Mouse (Mus musculus): ENCODE results near the gene Mitf.

GRCm38 (mm10) chr6:97795175-97795574 is 11.7 kb upstream of the Mitf start:
- TF ChIP-seq CTCF (IDR thresholded peaks at IDR 0.05; ENCODE audit: insufficient read depth, low read depth, low read length) (no peak), POLR2A (IDR thresholded peaks at IDR 0.05; ENCODE audit: insufficient read depth, low read depth, low read length) (no peak)
